Mouse (Mus musculus): ENCODE results near the gene Plpp3. TPM values are rescaled to one million over a fixed set of nuclear protein-coding genes. Genes with fewer than 3 reads are reported as not detected.

The Plpp3 gene
- polyA plus RNA-seq, 1 experiment from 2014 or later = 76.1 TPM

GRCm38 (mm10) chr4:105113042-105113441 lies 44.1 kb upstream of the Plpp3 start:
- no peak for DNase-seq (ENCODE audit: low spot score)
- no peak overlapping the region for H3K4me2 ChIP-seq (ENCODE audit: low read depth, severe bottlenecking)
- peaks cover 4% of the 10 kb centered on the region; the same call in 1 of the 2 replicates for H3K4me1 ChIP-seq (ENCODE audit: control insufficient read depth, insufficient read depth, low read length)
- no peak overlapping the region for H3K27ac ChIP-seq (replicated peaks; ENCODE audit: low read depth, low read length)
- no peak overlapping the region for H3K4me3 ChIP-seq (ENCODE audit: low read depth, low read length)
- no peak overlapping the region for H3K9ac ChIP-seq (ENCODE audit: low read length)
- H3K36me3 ChIP-seq (ENCODE audit: control insufficient read depth, insufficient read depth, low read length) = no peaks in the 10 kb centered on the region
- no peaks in the 10 kb centered on the region for H3K9me3 ChIP-seq (ENCODE audit: control insufficient read depth, low read length)
- no peak for ATAC-seq (ENCODE audit: insufficient number of reproducible peaks, low FRiP score, low TSS enrichment, low read depth)
- WGBS = 92% methylated on average over 5 of the region's 5 CpGs
- H3K27me3 ChIP-seq (ENCODE audit: control insufficient read depth, insufficient read depth, low read length) = peaks cover 6% of the 10 kb centered on the region

- H3K9ac ChIP-seq (ENCODE audit: low read length) = no peak overlapping the region
Measured at GRCm38 (mm10) chr4:105113468-105113867, 43.7 kb upstream of the Plpp3 start.

GRCm38 (mm10) chr4:105121081-105121480 lies 36.1 kb upstream of the Plpp3 start:
- Histone ChIP-seq H3K4me3 (ENCODE audit: low read depth, low read length) (no peak overlapping the region), H3K36me3 (ENCODE audit: control insufficient read depth, insufficient read depth, low read length) (no peaks in the 10 kb centered on the region), H3K27ac (replicated peaks; ENCODE audit: low read depth, low read length) (no peak overlapping the region), H3K4me2 (ENCODE audit: low read depth, severe bottlenecking) (no peak overlapping the region), H3K9ac (ENCODE audit: low read length) (no peak overlapping the region), H3K4me1 (ENCODE audit: control insufficient read depth, insufficient read depth, low read length) (no peaks in the 10 kb centered on the region), H3K9me3 (ENCODE audit: control insufficient read depth, low read length) (no peaks in the 10 kb centered on the region), H3K27me3 (ENCODE audit: control insufficient read depth, insufficient read depth, low read length) (no peaks in the 10 kb centered on the region)
- DNase-seq (ENCODE audit: low spot score) (no peak), ATAC-seq (ENCODE audit: insufficient number of reproducible peaks, low FRiP score, low TSS enrichment, low read depth) (no peak)
- WGBS = 85% methylated on average over 6 of the region's 6 CpGs

More at GRCm38 (mm10) chr4:105113468-105113867, 43.7 kb upstream of the Plpp3 start:
- Histone ChIP-seq H3K27me3 (ENCODE audit: control insufficient read depth, insufficient read depth, low read length) (peaks cover 6% of the 10 kb centered on the region), H3K9me3 (ENCODE audit: control insufficient read depth, low read length) (no peaks in the 10 kb centered on the region), H3K4me2 (ENCODE audit: low read depth, severe bottlenecking) (no peak overlapping the region), H3K36me3 (ENCODE audit: control insufficient read depth, insufficient read depth, low read length) (no peaks in the 10 kb centered on the region), H3K4me1 (ENCODE audit: control insufficient read depth, insufficient read depth, low read length) (peaks cover 4% of the 10 kb centered on the region; the same call in 1 of the 2 replicates), H3K4me3 (ENCODE audit: low read depth, low read length) (no peak overlapping the region), H3K27ac (replicated peaks; ENCODE audit: low read depth, low read length) (no peak overlapping the region)
- 81% methylated on average over 3 of the region's 3 CpGs for WGBS
- ATAC-seq (ENCODE audit: insufficient number of reproducible peaks, low FRiP score, low TSS enrichment, low read depth) (no peak), DNase-seq (ENCODE audit: low spot score) (no peak)

- Histone ChIP-seq H3K27ac (replicated peaks; ENCODE audit: low read depth, low read length) (no peak overlapping the region), H3K4me1 (ENCODE audit: control insufficient read depth, insufficient read depth, low read length) (no peaks in the 10 kb centered on the region), H3K9me3 (ENCODE audit: control insufficient read depth, low read length) (no peaks in the 10 kb centered on the region), H3K4me2 (ENCODE audit: low read depth, severe bottlenecking) (no peak overlapping the region), H3K36me3 (ENCODE audit: control insufficient read depth, insufficient read depth, low read length) (no peaks in the 10 kb centered on the region), H3K4me3 (ENCODE audit: low read depth, low read length) (no peak overlapping the region), H3K9ac (ENCODE audit: low read length) (no peak overlapping the region), H3K27me3 (ENCODE audit: control insufficient read depth, insufficient read depth, low read length) (no peaks in the 10 kb centered on the region)
- ATAC-seq (ENCODE audit: insufficient number of reproducible peaks, low FRiP score, low TSS enrichment, low read depth) (no peak), DNase-seq (ENCODE audit: low spot score) (peak; percentile 74)
- WGBS = 45% methylated on average over 7 of the region's 8 CpGs
Measured at GRCm38 (mm10) chr4:105122429-105122828, 34.7 kb upstream of the Plpp3 start.

- Histone ChIP-seq H3K4me3 (ENCODE audit: low read depth, low read length) (no peak overlapping the region), H3K4me2 (ENCODE audit: low read depth, severe bottlenecking) (no peak overlapping the region), H3K27ac (replicated peaks; ENCODE audit: low read depth, low read length) (no peak overlapping the region), H3K27me3 (ENCODE audit: control insufficient read depth, insufficient read depth, low read length) (no peaks in the 10 kb centered on the region), H3K36me3 (ENCODE audit: control insufficient read depth, insufficient read depth, low read length) (no peaks in the 10 kb centered on the region), H3K9ac (ENCODE audit: low read length) (no peak overlapping the region), H3K4me1 (ENCODE audit: control insufficient read depth, insufficient read depth, low read length) (no peaks in the 10 kb centered on the region), H3K9me3 (ENCODE audit: control insufficient read depth, low read length) (no peaks in the 10 kb centered on the region)
- no peak for DNase-seq (ENCODE audit: low spot score)
- ATAC-seq (ENCODE audit: insufficient number of reproducible peaks, low FRiP score, low TSS enrichment, low read depth) = no peak
- WGBS = 89% methylated on average over 7 of the region's 7 CpGs
Measured at GRCm38 (mm10) chr4:105129212-105129611, 27.9 kb upstream of the Plpp3 start.

GRCm38 (mm10) chr4:105131756-105132314 lies 25.3 kb upstream of the Plpp3 start:
- Histone ChIP-seq H3K36me3 (ENCODE audit: control insufficient read depth, insufficient read depth, low read length) (no peaks in the 10 kb centered on the region), H3K9ac (ENCODE audit: low read length) (no peak overlapping the region), H3K4me3 (ENCODE audit: low read depth, low read length) (no peak overlapping the region), H3K4me1 (ENCODE audit: control insufficient read depth, insufficient read depth, low read length) (no peaks in the 10 kb centered on the region), H3K27ac (replicated peaks; ENCODE audit: low read depth, low read length) (no peak overlapping the region), H3K4me2 (ENCODE audit: low read depth, severe bottlenecking) (no peak overlapping the region), H3K9me3 (ENCODE audit: control insufficient read depth, low read length) (no peaks in the 10 kb centered on the region), H3K27me3 (ENCODE audit: control insufficient read depth, insufficient read depth, low read length) (no peaks in the 10 kb centered on the region)
- 77% methylated on average over 9 of the region's 9 CpGs for WGBS
- DNase-seq (ENCODE audit: low spot score) (no peak), ATAC-seq (ENCODE audit: insufficient number of reproducible peaks, low FRiP score, low TSS enrichment, low read depth) (no peak)

- WGBS = 87% methylated on average over 4 of the region's 4 CpGs
Measured at GRCm38 (mm10) chr4:105133350-105134050, 23.6 kb upstream of the Plpp3 start.

GRCm38 (mm10) chr4:105149492-105149891 lies 7.7 kb upstream of the Plpp3 start:
- DNase-seq (ENCODE audit: low spot score) (no peak), ATAC-seq (ENCODE audit: insufficient number of reproducible peaks, low FRiP score, low TSS enrichment, low read depth) (no peak)
- no peaks in the 10 kb centered on the region for H3K27me3 ChIP-seq (ENCODE audit: control insufficient read depth, insufficient read depth, low read length)
- H3K4me1 ChIP-seq (ENCODE audit: control insufficient read depth, insufficient read depth, low read length) = no peaks in the 10 kb centered on the region
- no peaks in the 10 kb centered on the region for H3K9me3 ChIP-seq (ENCODE audit: control insufficient read depth, low read length)
- H3K4me2 ChIP-seq (ENCODE audit: low read depth, severe bottlenecking) = no peak overlapping the region
- H3K36me3 ChIP-seq (ENCODE audit: control insufficient read depth, insufficient read depth, low read length) = no peaks in the 10 kb centered on the region
- no peak overlapping the region for H3K9ac ChIP-seq (ENCODE audit: low read length)
- H3K4me3 ChIP-seq (ENCODE audit: low read depth, low read length) = no peak overlapping the region
- 90% methylated on average over 7 of the region's 7 CpGs for WGBS
- no peak overlapping the region for H3K27ac ChIP-seq (replicated peaks; ENCODE audit: low read depth, low read length)

More at GRCm38 (mm10) chr4:105133350-105134050, 23.6 kb upstream of the Plpp3 start:
- H3K4me3 ChIP-seq (ENCODE audit: low read depth, low read length) = no peak overlapping the region
- DNase-seq (ENCODE audit: low spot score) (no peak), ATAC-seq (ENCODE audit: insufficient number of reproducible peaks, low FRiP score, low TSS enrichment, low read depth) (no peak)
- H3K4me2 ChIP-seq (ENCODE audit: low read depth, severe bottlenecking) = no peak overlapping the region
- H3K27ac ChIP-seq (replicated peaks; ENCODE audit: low read depth, low read length) = no peak overlapping the region
- no peaks in the 10 kb centered on the region for H3K27me3 ChIP-seq (ENCODE audit: control insufficient read depth, insufficient read depth, low read length)
- H3K4me1 ChIP-seq (ENCODE audit: control insufficient read depth, insufficient read depth, low read length) = no peaks in the 10 kb centered on the region
- no peaks in the 10 kb centered on the region for H3K36me3 ChIP-seq (ENCODE audit: control insufficient read depth, insufficient read depth, low read length)
- no peaks in the 10 kb centered on the region for H3K9me3 ChIP-seq (ENCODE audit: control insufficient read depth, low read length)
- no peak overlapping the region for H3K9ac ChIP-seq (ENCODE audit: low read length)

Data from limb, embryonic 11.5 days (tissue).